Mouse (Mus musculus) heart, embryonic 13.5 days (tissue): Measurements from ENCODE around the gene Pet100. TPM values are rescaled to one million over a fixed set of nuclear protein-coding genes. Genes with fewer than 3 reads are reported as not detected.
"Not testable (repeated sequence)": the region's sequence is repeated elsewhere in the genome, so short reads cannot be mapped to it uniquely, and the experiment has no call there.

ENCODE experiments used
- ATAC-seq: fragments of 200-750 bp; cut with Nextera tagmentation; 2 replicates; pipeline ENCODE4 v1.8.0; 2017; ENCODE audit warnings: moderate TSS enrichment; ENCODE audit not compliant: insufficient number of reproducible peaks, low FRiP score, low TSS enrichment; ENCODE audit errors: extremely low read depth
- H3K27ac ChIP-seq: fragments of 300-500 bp; sonication (generic); replicated peaks from 2 replicates; pipeline ENCODE4 v1.5.1; 2015; ENCODE audit warnings: moderate library complexity, mild to moderate bottlenecking, inconsistent platforms
- H3K27me3 ChIP-seq: fragments of 300-500 bp; sonication (generic); replicated peaks from 2 replicates; pipeline ENCODE4 v1.6.1; 2015; ENCODE audit warnings: mild to moderate bottlenecking, inconsistent platforms
- H3K36me3 ChIP-seq: fragments of 300-500 bp; sonication (generic); 2 replicates; pipeline ENCODE4 v1.6.1; 2015; ENCODE audit warnings: mild to moderate bottlenecking, inconsistent platforms
- H3K4me1 ChIP-seq: fragments of 300-500 bp; sonication (generic); 2 replicates; pipeline ENCODE4 v1.6.1; 2015; ENCODE audit warnings: inconsistent platforms
- H3K4me2 ChIP-seq: fragments of 300-500 bp; sonication (generic); 2 replicates; pipeline ENCODE4 v1.6.1; 2015; ENCODE audit warnings: inconsistent platforms, mild to moderate bottlenecking, moderate library complexity
- H3K4me3 ChIP-seq: fragments of 300-500 bp; sonication (generic); 2 replicates; pipeline ENCODE4 v1.5.1; 2015; ENCODE audit warnings: moderate library complexity, mild to moderate bottlenecking, inconsistent platforms
- H3K9ac ChIP-seq: fragments of 300-500 bp; sonication (generic); 2 replicates; pipeline ENCODE4 v1.6.1; 2015; ENCODE audit warnings: inconsistent platforms, mild to moderate bottlenecking, moderate library complexity
- H3K9me3 ChIP-seq: fragments of 300-500 bp; sonication (generic); 2 replicates; pipeline ENCODE4 v1.6.1; 2016; ENCODE audit warnings: inconsistent platforms
- WGBS: fragments of 180-500 bp; shearing (Covaris S2); methylation state at CpG from one replicate; pipeline ENCODE4 v1.1.7; 2015; ENCODE audit warnings: mixed read lengths; 5-methylcytosine and 5-hydroxymethylcytosine counted together
- polyA plus RNA-seq: library from polyadenylated mRNA; unstranded; fragments of >200 nt; fragmentation: Nextera tagmentation; extraction: Ambion mirVana; gene quantifications from 2 replicates; pipeline ENCODE4 v1.2.1, GENCODE M21; 2015

The Pet100 gene
- 97.0 and 108 TPM in 2 replicates for polyA plus RNA-seq

GRCm38 (mm10) chr8:3621199-3621970 is at the start of gene Pet100, which contains the start of gene Xab2:
Gene Pet100 (plus strand): TSS chr8:3621548.
Gene Xab2 (minus strand): TSS chr8:3621316.
- Histone ChIP-seq H3K9me3 (no peaks in the 10 kb centered on the region), H3K27ac (no peak within 1 kb of the TSS), H3K36me3 (peaks cover 25% of the 10 kb centered on the region), H3K27me3 (no peaks in the 10 kb centered on the region), H3K4me1 (peaks cover 23% of the 10 kb centered on the region), H3K4me3 (peak within 1 kb of the TSS; percentile 91), H3K4me2 (peak within 1 kb of the TSS; percentile 96), H3K9ac (peak within 1 kb of the TSS; percentile 95)
- WGBS, result under 1% methylated on average over 37 of the region's 37 CpGs
- ATAC-seq, result peak; percentile 96

- Histone ChIP-seq H3K9ac (no peak overlapping the region), H3K36me3 (no peaks in the 10 kb centered on the region), H3K27ac (no peak overlapping the region), H3K4me3 (no peak overlapping the region), H3K4me2 (no peak overlapping the region), H3K27me3 (no peaks in the 10 kb centered on the region), H3K4me1 (no peaks in the 10 kb centered on the region), H3K9me3 (no peaks in the 10 kb centered on the region)
- 85% methylated on average over 3 of the region's 3 CpGs for WGBS
- ATAC-seq, result no peak
Measured at GRCm38 (mm10) chr8:3574546-3574945, 46.8 kb upstream of the Pet100 start.

- Histone ChIP-seq H3K27me3 (no peaks in the 10 kb centered on the region), H3K4me2 (no peak overlapping the region), H3K27ac (no peak overlapping the region), H3K9me3 (no peaks in the 10 kb centered on the region), H3K4me3 (no peak overlapping the region), H3K4me1 (no peaks in the 10 kb centered on the region), H3K9ac (no peak overlapping the region), H3K36me3 (no peaks in the 10 kb centered on the region)
- WGBS, result 64% methylated on average over 15 of the region's 15 CpGs
- ATAC-seq, result no peak
Measured at GRCm38 (mm10) chr8:3576211-3576960, 45.0 kb upstream of the Pet100 start.

DNA sequence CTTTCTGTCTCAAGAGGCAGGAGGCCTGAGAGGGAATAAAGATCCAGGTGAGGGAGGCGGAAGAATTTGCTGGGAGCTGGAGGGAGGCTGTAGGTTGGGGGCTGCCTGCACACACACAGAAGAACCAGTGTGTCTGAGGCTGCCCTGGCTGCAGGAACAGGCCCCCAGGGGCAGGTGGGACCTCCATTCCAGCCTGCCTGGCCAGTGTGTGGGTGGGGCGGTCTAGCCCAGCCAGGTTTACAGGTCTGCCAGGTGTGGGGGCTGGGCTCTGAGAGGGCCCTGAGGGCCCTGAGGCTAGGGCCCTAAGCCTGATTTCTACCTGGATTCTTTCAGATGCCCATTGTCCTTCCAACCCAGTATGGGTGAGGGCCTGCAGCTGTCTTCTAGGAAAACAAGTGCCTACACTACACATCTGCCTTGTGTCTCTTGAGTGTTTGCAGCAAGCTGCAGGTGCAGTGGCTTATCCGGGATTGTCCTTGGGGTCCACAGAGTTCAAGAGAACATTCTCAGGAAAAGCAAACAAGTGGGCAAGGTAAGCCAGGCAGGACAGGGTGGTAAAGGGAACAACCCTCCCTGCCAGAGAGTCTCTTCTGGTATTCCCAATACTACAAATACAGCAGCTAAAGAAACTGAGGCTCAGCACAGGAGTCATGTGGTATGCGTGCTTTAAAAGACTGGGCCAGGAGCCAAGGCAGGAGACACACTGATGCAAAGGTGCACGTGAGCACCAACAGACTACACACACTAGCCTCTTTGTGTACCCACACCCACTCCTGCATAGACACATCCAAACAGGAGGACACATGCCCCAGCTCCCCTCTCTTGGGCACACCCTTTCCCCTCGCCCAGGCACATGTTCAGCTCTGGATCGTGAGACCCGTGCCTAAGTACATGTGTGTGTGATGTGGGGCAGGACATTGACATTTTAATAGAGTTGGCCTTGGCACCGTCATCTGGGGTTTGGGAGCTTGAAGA is 41.7 kb upstream of the Pet100 start:
- H3K27ac ChIP-seq, result no peak overlapping the region
- H3K4me3 ChIP-seq, result no peak overlapping the region
- no peaks in the 10 kb centered on the region for H3K27me3 ChIP-seq
- WGBS, result 74% methylated on average over 9 of the region's 9 CpGs
- H3K36me3 ChIP-seq, result no peaks in the 10 kb centered on the region
- no peak overlapping the region for H3K9ac ChIP-seq
- no peak for ATAC-seq
- H3K4me2 ChIP-seq, result no peak overlapping the region
- H3K4me1 ChIP-seq, result no peaks in the 10 kb centered on the region
- no peaks in the 10 kb centered on the region for H3K9me3 ChIP-seq

DNA sequence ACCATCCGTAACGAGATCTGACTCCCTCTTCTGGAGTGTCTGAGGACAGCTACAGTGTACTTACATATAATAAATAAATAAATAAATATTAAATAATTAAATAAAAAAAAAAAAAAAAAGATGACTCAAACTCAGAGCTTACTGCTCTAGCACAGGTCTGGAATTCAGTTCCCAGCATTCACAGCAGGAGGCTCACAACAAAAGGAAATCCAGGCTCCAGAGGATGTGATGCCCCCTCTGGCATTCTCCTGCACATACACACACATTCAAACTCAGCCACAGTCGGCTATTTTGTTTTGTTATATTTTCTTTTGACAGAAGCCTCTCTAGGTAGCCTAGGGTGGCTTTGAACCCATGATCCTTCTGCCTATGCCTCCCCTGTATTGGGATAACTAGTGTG is 39.4 kb upstream of the Pet100 start:
- H3K27me3 ChIP-seq, result peaks cover 11% of the 10 kb centered on the region
- WGBS, result 81% methylated on average over 1 of the region's 3 CpGs
- ATAC-seq, result not testable (repeated sequence)

GRCm38 (mm10) chr8:3586452-3586851 is 34.9 kb upstream of the Pet100 start:
- H3K4me1 ChIP-seq, result peaks cover 7% of the 10 kb centered on the region
- no peaks in the 10 kb centered on the region for H3K9me3 ChIP-seq
- no peak for ATAC-seq
- H3K4me2 ChIP-seq, result no peak overlapping the region
- H3K27ac ChIP-seq, result no peak overlapping the region
- H3K4me3 ChIP-seq, result no peak overlapping the region
- H3K36me3 ChIP-seq, result no peaks in the 10 kb centered on the region
- peaks cover 25% of the 10 kb centered on the region for H3K27me3 ChIP-seq
- 88% methylated on average over 2 of the region's 2 CpGs for WGBS
- H3K9ac ChIP-seq, result no peak overlapping the region

More for the DNA sequence above, 39.4 kb upstream of the Pet100 start:
- not testable (repeated sequence) for H3K4me3 ChIP-seq, H3K36me3 ChIP-seq, H3K4me1 ChIP-seq, H3K4me2 ChIP-seq, H3K9me3 ChIP-seq, H3K9ac ChIP-seq, H3K27ac ChIP-seq

DNA sequence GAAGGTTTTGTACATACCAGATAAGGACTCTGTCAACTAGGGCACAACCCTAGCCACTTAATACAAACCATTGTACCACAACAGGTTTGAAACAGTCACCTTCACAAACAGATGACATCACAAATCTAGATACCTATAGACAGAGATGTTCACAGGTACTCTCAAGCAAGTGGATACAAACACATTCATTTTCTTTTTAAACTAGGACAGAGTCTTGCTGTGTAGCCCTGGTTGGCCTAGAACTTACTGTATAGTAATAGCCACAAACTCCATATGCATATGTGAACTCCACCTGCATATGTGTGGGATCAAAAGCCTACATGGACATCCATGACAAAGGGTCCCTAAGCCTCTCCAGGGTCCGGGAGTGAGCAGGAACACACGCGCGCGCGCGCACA is 34.4 kb upstream of the Pet100 start, which contains the start of gene Camsap3:
Gene Camsap3 (plus strand): TSS at position 301 of the 398 bp plus-strand sequence.
- Histone ChIP-seq H3K27ac (no peak within 1 kb of the TSS), H3K4me3 (peak within 1 kb of the TSS; percentile 80), H3K9ac (peak within 1 kb of the TSS; percentile 84), H3K4me1 (peaks cover 7% of the 10 kb centered on the region), H3K4me2 (peak within 1 kb of the TSS; percentile 98), H3K27me3 (peaks cover 25% of the 10 kb centered on the region), H3K9me3 (no peaks in the 10 kb centered on the region), H3K36me3 (no peaks in the 10 kb centered on the region)
- WGBS, result 15% methylated on average over 7 of the region's 7 CpGs
- no peak for ATAC-seq

DNA sequence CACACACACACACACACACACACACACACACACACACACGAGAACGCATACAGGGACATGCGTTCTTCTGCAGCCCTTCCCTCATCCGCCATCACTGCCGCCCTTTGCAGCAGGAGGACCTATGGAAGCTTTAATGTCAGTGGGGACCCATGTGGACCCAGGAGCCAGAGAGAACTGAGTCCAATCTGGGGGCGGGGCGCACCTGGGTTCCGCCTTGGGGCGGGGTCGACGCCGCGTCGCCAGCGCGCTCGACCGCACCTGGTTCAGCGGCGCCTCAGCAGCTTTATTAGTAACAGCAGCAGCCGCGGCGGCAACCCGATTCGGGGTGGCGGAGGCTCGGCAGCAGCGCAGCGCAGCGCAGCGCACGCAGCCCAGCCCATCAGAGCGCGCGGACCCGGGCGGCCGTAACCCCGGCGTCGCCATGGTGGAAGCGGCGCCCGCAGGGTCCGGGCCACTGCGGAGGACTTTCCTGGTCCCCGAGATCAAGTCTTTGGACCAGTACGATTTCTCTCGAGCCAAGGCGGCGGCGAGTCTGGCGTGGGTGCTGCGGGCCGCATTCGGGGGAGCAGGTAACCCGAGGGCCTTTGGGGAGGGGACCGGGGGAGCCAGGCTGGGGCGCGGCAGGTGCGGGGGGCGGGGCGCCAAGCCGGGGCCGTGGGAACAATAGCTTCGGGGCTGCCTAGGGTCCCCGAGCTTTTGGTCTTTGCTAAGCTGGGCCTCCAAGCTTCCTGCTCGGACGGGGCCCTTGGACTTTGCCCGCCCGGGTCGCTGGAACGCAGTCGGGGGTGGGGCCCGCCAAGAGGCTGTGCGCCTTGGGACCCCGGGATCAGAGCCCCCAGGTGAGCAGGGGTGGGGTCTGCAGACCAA is 33.7 kb upstream of the Pet100 start:
- Histone ChIP-seq H3K27me3 (peaks cover 25% of the 10 kb centered on the region), H3K27ac (no peak overlapping the region), H3K4me2 (peak overlapping the region; percentile 98), H3K9ac (peak overlapping the region; percentile 84), H3K36me3 (no peaks in the 10 kb centered on the region), H3K4me1 (peaks cover 7% of the 10 kb centered on the region), H3K4me3 (peak overlapping the region; percentile 80), H3K9me3 (no peaks in the 10 kb centered on the region)
- no peak for ATAC-seq
- under 1% methylated on average over 77 of the region's 77 CpGs for WGBS

GRCm38 (mm10) chr8:3588258-3588633 is 33.1 kb upstream of the Pet100 start:
- H3K4me3 ChIP-seq, result peak overlapping the region; percentile 80
- H3K4me2 ChIP-seq, result peak overlapping the region; percentile 98
- H3K27ac ChIP-seq, result no peak overlapping the region
- peaks cover 25% of the 10 kb centered on the region for H3K27me3 ChIP-seq
- 15% methylated on average over 11 of the region's 11 CpGs for WGBS
- no peaks in the 10 kb centered on the region for H3K36me3 ChIP-seq
- H3K9ac ChIP-seq, result peak overlapping the region; percentile 84
- H3K4me1 ChIP-seq, result peaks cover 7% of the 10 kb centered on the region
- no peak for ATAC-seq
- no peaks in the 10 kb centered on the region for H3K9me3 ChIP-seq

GRCm38 (mm10) chr8:3593470-3593869 is 27.9 kb upstream of the Pet100 start:
- Histone ChIP-seq H3K4me2 (no peak overlapping the region), H3K9me3 (no peaks in the 10 kb centered on the region), H3K27me3 (no peaks in the 10 kb centered on the region; the same call in 1 of the 2 replicates), H3K36me3 (no peaks in the 10 kb centered on the region), H3K27ac (no peak overlapping the region), H3K4me3 (no peak overlapping the region), H3K4me1 (no peaks in the 10 kb centered on the region), H3K9ac (no peak overlapping the region)
- ATAC-seq, result no peak
- 47% methylated on average over 3 of the region's 3 CpGs for WGBS
